Mouse (Mus musculus): Measurements from ENCODE around the gene Vmn1r58.
"Not testable (repeated sequence)": the region's sequence is repeated elsewhere in the genome, so short reads cannot be mapped to it uniquely, and the experiment has no call there.

Gene Vmn1r58

DNA sequence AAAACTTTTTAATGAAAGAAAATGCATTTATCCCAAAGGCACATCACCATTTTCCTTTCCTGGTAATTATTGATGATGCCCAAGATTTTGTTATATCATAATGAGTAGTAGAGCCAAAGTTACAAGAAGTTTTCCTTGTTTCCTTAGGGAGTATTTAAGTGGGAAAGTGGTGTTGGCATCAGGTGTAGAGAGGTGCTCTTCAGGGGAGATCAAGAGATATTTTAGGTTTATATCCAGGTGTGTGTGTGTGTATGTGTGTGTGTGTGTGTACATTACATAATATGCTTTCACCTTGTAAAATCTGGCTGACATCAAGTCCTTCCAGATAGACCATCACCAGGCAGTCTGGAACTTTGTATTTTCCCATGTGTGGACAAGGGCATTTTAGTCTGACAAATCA is at the start of gene Vmn1r58:
Gene Vmn1r58 (minus strand): TSS at position 101 of the 400 bp plus-strand sequence.
- not testable (repeated sequence) for DNase-seq

DNA sequence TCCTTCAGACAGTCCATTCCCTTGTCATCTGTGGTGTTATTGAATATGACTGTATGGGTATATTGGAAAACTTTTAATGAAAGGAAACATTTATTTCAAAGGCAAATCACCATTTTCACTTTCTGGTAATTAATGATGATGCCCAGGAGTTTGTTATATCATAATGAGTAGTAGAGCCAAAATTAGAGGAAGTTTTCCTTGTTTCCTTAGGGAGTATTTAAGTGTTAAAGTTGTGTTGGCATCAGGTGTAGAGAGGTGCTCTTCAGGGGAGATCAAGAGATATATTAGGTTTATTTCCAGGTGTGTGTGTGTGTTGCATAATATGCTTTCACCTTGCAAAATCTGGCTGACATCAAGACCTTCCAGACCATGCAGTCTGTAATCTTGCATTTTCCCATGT is 43.5 kb upstream of the Vmn1r58 start, which contains the start of gene Vmn1r59:
Gene Vmn1r59 (minus strand): TSS at position 101 of the 400 bp plus-strand sequence.
- no peak for DNase-seq

DNA sequence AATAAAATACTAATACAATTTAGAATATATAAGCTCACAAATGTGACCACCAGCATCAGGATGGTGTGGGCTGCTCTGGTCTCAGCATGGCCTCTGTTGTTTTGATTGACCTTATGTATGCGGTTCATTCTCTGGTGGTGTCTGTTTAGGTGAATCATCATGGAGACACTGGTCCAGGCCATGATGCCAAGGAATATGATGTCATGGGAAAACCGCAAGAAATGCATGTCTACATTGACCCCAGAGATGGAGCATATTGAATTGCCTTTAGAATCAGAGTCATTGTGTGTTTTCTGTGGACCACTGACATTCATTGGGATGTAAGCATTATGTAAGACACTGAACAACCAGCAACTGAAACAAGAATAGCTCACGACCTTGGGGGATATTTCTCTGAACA is 40.8 kb upstream of the Vmn1r58 start:
- DNase-seq: not testable (repeated sequence)

DNA sequence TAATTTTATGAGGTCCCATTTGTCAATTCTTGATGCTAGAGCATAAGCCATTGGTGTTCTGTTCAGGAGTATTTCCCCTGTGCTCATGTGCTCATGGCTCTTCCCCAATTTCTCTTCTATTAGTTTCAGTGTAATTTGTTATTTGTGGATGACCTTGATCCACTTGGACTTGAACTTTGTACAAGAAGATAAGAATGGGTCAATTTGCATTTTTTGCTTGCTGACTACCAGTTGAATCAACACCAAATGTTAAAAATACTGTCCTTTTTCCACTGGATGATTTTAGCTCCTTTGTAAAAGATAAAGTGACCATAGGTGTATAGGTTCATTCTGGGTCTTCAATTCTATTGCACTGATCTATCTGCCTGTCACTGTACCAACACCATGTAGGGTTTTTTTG is 35.4 kb upstream of the Vmn1r58 start:
- DNase-seq: no peak

DNA sequence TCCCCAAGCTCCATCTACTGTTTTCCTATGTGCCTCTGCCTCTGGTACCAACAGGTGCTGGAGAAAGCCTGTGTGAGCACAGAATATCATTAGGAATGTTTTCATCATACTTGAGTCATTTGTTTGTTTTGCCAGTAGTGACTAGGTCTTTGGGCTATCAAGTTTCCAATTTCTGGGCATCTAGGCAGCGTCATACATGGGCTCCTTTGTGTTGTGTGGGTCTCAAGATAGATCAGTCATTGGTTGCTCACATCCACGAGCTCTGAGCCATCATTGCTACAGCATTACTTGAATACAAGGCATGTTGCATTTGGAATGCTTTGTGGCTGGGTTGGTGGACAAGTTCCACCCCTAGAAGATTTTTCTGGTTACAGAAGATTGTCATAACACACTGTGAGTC is 7.0 kb downstream of the Vmn1r58 start:
- no peak for DNase-seq

DNA sequence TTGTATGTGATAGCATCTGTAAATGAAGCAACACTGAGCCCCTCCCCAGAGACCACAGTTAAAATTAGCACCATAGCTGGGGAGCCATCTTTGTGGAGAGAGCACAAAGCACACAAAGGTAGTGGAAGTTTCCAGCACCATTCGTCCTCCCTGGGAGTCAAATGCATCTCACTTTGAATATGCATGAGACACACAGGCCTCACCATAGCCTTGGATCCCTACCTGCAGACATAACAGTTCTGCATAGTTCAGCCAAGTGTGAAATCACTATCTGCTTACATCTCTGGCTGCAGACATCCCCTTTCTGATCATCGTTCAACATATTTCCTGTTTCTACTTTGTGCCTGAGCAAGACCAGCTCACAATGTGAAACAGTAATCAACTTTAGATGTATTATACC is 46.5 kb downstream of the Vmn1r58 start:
- no peak for DNase-seq

DNA sequence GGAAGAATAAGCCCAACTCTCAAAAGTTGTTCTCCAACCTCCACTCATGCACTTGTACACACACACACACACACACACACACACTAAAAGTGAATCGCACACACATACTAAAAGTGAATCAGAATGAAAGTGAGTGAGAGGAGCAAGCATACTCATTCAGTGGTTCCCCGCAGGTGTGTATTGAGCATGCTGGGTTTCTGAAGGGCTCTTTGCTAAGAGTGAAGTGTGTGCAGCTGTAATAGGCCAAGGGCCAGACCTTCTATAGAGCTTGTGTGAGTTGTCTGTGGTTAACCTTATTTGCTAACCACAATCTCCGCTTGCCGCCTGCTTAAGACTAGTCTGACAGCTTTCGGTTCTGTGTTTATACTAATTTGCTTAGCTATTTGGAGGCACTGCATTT is 49.6 kb downstream of the Vmn1r58 start:
- DNase-seq: no peak
